Mouse (Mus musculus): ENCODE measurements around the gene Plxnd1.
A peak's percentile ranks its signal among the peaks of the same experiment; 100 is the strongest.

Plxnd1 gene

GRCm38 (mm10) chr6:115999227-115999626 lies 4.4 kb upstream of the Plxnd1 start:
- DNase-seq (ENCODE audit: low spot score in 2 of 2), result no peak

- DNase-seq (ENCODE audit: low spot score in 2 of 2), result no peak
Measured at GRCm38 (mm10) chr6:115998758-115999157, 4.0 kb upstream of the Plxnd1 start.

GRCm38 (mm10) chr6:115997726-115998311 lies 3.0 kb upstream of the Plxnd1 start:
- DNase-seq (ENCODE audit: low spot score in 2 of 2), result no peak

- peak; percentile 68 to 71 for DNase-seq (ENCODE audit: low spot score in 2 of 2)
Measured at GRCm38 (mm10) chr6:115996171-115996851, 1.5 kb upstream of the Plxnd1 start.

- DNase-seq (ENCODE audit: low spot score in 2 of 2), result no peak
Measured at GRCm38 (mm10) chr6:115995531-115995941, 731 bp upstream of the Plxnd1 start.

GRCm38 (mm10) chr6:115994146-115994876 lies 494 bp downstream of the Plxnd1 start:
- DNase-seq (ENCODE audit: low spot score in 2 of 2), result peak in 1 of 2 experiments; percentile 65

GRCm38 (mm10) chr6:115993463-115994145 lies 1.2 kb downstream of the Plxnd1 start:
- DNase-seq (ENCODE audit: low spot score in 2 of 2), result peak in 1 of 2 experiments; percentile 58

GRCm38 (mm10) chr6:115992981-115993380 lies 1.8 kb downstream of the Plxnd1 start:
- DNase-seq (ENCODE audit: low spot score in 2 of 2), result no peak

GRCm38 (mm10) chr6:115991881-115992620 lies 2.8 kb downstream of the Plxnd1 start:
- no peak for DNase-seq (ENCODE audit: low spot score in 2 of 2)

- no peak for DNase-seq (ENCODE audit: low spot score in 2 of 2)
Measured at GRCm38 (mm10) chr6:115991108-115991880, 3.5 kb downstream of the Plxnd1 start.

- no peak for DNase-seq (ENCODE audit: low spot score in 2 of 2)
Measured at GRCm38 (mm10) chr6:115990479-115990878, 4.3 kb downstream of the Plxnd1 start.

- DNase-seq (ENCODE audit: low spot score in 2 of 2), result no peak
Measured at GRCm38 (mm10) chr6:115990056-115990455, 4.7 kb downstream of the Plxnd1 start.

GRCm38 (mm10) chr6:115989607-115990006 lies 5.2 kb downstream of the Plxnd1 start:
- DNase-seq (ENCODE audit: low spot score in 2 of 2), result peak in 1 of 2 experiments; percentile 53

GRCm38 (mm10) chr6:115989032-115989431 lies 5.8 kb downstream of the Plxnd1 start:
- no peak for DNase-seq (ENCODE audit: low spot score in 2 of 2)

GRCm38 (mm10) chr6:115987096-115987747 lies 7.6 kb downstream of the Plxnd1 start:
- no peak for DNase-seq (ENCODE audit: low spot score in 2 of 2)

GRCm38 (mm10) chr6:115986472-115987095 lies 8.2 kb downstream of the Plxnd1 start:
- DNase-seq (ENCODE audit: low spot score in 2 of 2), result no peak

- no peak for DNase-seq (ENCODE audit: low spot score in 2 of 2)
Measured at GRCm38 (mm10) chr6:115985622-115986021, 9.2 kb downstream of the Plxnd1 start.

- no peak for DNase-seq (ENCODE audit: low spot score in 2 of 2)
Measured at GRCm38 (mm10) chr6:115984580-115984979, 10.2 kb downstream of the Plxnd1 start.

- no peak for DNase-seq (ENCODE audit: low spot score in 2 of 2)
Measured at GRCm38 (mm10) chr6:115983306-115984038, 11.3 kb downstream of the Plxnd1 start.

All from right cerebral cortex, postnatal 10 days (tissue).